Mouse (Mus musculus) subcutaneous adipose tissue, adult 2 months (tissue): ENCODE data around the gene Gm47985. TPM values are rescaled to one million over a fixed set of nuclear protein-coding genes. Genes with fewer than 3 reads are reported as not detected.

Experiments
- polyA plus RNA-seq: library from polyadenylated mRNA; depleted of rRNA; stranded (reverse); fragments of >200 nt; gene quantifications from 2 replicates; pipeline ENCODE4 v1.2.3, GENCODE M21; 2012; ENCODE audit warnings: low replicate concordance; rRNA removed

The Gm47985 gene
- polyA plus RNA-seq = 0.10 TPM in 1 of 2 replicates, not detected in the other

GRCm38 (mm10) chr1:151182266-151182665 lies at the start of gene Gm47985:
Gene Gm47985 (plus strand): TSS chr1:151182537.

GRCm38 (mm10) chr1:151192075-151192474 lies 9.7 kb downstream of the Gm47985 start, which contains the start of gene Gm8947:
Gene Gm8947 (plus strand): TSS chr1:151192376.

GRCm38 (mm10) chr1:151198120-151198519 lies 15.8 kb downstream of the Gm47985 start, which contains the start of gene Gm47995:
Gene Gm47995 (plus strand): TSS chr1:151198448.

GRCm38 (mm10) chr1:151203818-151204217 lies 21.5 kb downstream of the Gm47985 start, which contains the start of gene 3110040M04Rik:
Gene 3110040M04Rik (plus strand): TSS chr1:151204121.

GRCm38 (mm10) chr1:151209824-151210355 lies 27.6 kb downstream of the Gm47985 start, which contains the start of gene Gm47996:
Gene Gm47996 (plus strand): TSS chr1:151210131.

Other genes starting within 250 kb of the Gm47985 start
- gene Hmcn1, start 189.1 kb upstream of the Gm47985 start, polyA plus RNA-seq = 6.2 and 7.1 TPM in 2 replicates
- gene Gm8947, start 9.8 kb downstream of the Gm47985 start, polyA plus RNA-seq = not detected in 2 replicates
- not detected in 2 replicates for gene Gm47995, start 15.9 kb downstream of the Gm47985 start, polyA plus RNA-seq
- not detected in 2 replicates for gene 3110040M04Rik, start 21.6 kb downstream of the Gm47985 start, polyA plus RNA-seq
- not detected in 2 replicates for gene Gm47996, start 27.6 kb downstream of the Gm47985 start, polyA plus RNA-seq
- gene Ivns1abp, start 161.9 kb downstream of the Gm47985 start, polyA plus RNA-seq = 51.7 and 60.0 TPM in 2 replicates
- 7.1 and 10.1 TPM in 2 replicates for gene Swt1, start 245.9 kb downstream of the Gm47985 start, polyA plus RNA-seq
- 14.4 and 21.0 TPM in 2 replicates for gene Trmt1l, start 246.0 kb downstream of the Gm47985 start, polyA plus RNA-seq